8 mouse cellular contexts compared by ENCODE assay signal in the genomic region with DNA sequence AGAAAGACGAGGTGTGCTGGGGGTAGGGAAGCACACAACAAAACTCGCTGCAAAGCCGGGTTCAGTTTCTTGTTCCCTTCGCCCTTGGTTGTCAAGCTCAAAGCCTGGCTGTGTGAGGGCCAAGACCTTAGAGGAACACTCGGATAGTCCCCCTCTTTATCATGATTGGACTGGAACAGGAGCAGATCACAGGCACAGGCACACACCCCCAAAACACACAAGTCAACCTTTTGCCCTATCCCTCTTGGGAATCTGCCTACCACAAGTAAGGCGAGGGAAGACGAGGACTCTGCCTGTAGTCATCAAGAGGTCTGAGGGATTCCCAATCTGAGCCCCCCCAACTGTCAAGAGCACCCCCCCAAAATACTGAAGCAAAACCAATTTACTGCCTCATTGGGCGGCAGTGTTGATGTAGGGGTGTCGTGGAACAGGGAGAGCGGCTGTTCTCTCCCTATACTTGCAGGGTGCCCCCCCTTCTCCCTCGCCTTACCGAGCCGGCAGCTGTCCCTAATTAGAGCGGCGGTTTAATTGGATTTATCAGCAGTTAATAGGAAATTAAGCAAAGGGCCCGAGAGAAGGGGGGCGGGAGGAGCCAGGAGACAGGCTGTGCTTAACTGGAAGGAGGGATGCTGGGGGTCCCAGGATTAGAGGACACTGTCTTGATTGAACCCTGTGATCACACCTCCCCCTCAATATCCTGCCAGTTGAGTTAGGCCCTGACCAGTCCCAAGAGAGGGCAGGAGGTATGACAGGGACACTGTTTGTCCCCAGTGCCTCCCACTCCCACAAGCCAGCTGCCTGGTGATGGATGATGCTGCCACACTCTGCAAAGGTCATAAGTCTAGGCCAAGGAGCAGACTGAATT. TPM values are rescaled to one million over a fixed set of nuclear protein-coding genes. Genes with fewer than 3 reads are reported as not detected.
A peak's percentile ranks its signal among the peaks of the same experiment; 100 is the strongest.
DNase-seq lines count a peak whose midpoint lies in the region; ATAC-seq and TF ChIP-seq lines count a peak whose summit lies in the region.
"Had no signal": no experiment of that assay in that cellular context is flagged by ENCODE, and none has a peak within 500 bp of the region (broad histone marks: within the 10 kb centered on the region; RNA-seq: fewer than 3 reads in every experiment).

No protein-coding gene starts in this region.

- TF ChIP-seq CTCF in thymus, adult 2 months (IDR thresholded peaks at IDR 0.05; ENCODE audit: borderline replicate concordance, control insufficient read depth, extremely low read depth, insufficient read depth, low read length, poor library complexity), result no peak

- DNase-seq in thymus, postnatal 4 days, result peak; percentile 8
- no peak for DNase-seq in thymus, adult 2 months
- no peak for DNase-seq in adrenal gland, adult 8-10 months
- DNase-seq in urinary bladder, postnatal 14 days (ENCODE audit: low spot score), result no peak

- peak overlapping the region; percentile 68 for H3K4me2 ChIP-seq in embryonic facial prominence, embryonic 12.5 days (replicated peaks)
- peak overlapping the region; percentile 84 for H3K4me2 ChIP-seq in limb, embryonic 13.5 days (replicated peaks)
- peak overlapping the region; percentile 64 for H3K4me2 ChIP-seq in stomach, embryonic 16.5 days (ENCODE audit: low read depth, low read length)

- peaks cover 38% of the 10 kb centered on the region for H3K4me1 ChIP-seq in thymus, adult 2 months (replicated peaks; ENCODE audit: control insufficient read depth, insufficient read depth, low read length)
- peaks cover 60% of the 10 kb centered on the region for H3K4me1 ChIP-seq in embryonic facial prominence, embryonic 12.5 days
- H3K4me1 ChIP-seq in limb, embryonic 13.5 days, result peaks cover 67% of the 10 kb centered on the region
- H3K4me1 ChIP-seq in stomach, embryonic 16.5 days (ENCODE audit: control insufficient read depth, insufficient read depth, low read length), result peaks cover 46% of the 10 kb centered on the region

- H3K9ac ChIP-seq in embryonic facial prominence, embryonic 12.5 days, result no peak overlapping the region
- no peak overlapping the region for H3K9ac ChIP-seq in limb, embryonic 13.5 days
- no peak overlapping the region for H3K9ac ChIP-seq in stomach, embryonic 16.5 days (ENCODE audit: low read length)

- H3K9me3 ChIP-seq in embryonic facial prominence, embryonic 12.5 days, result no peaks in the 10 kb centered on the region
- H3K9me3 ChIP-seq in limb, embryonic 13.5 days, result no peaks in the 10 kb centered on the region
- no peaks in the 10 kb centered on the region for H3K9me3 ChIP-seq in stomach, embryonic 16.5 days (replicated peaks; ENCODE audit: control insufficient read depth, low read length)

- ATAC-seq in embryonic facial prominence, embryonic 12.5 days (ENCODE audit: insufficient number of reproducible peaks, insufficient read depth, low FRiP score, low TSS enrichment), result no peak
- ATAC-seq in limb, embryonic 13.5 days (ENCODE audit: low FRiP score, low read depth), result no peak
- ATAC-seq in stomach, embryonic 16.5 days (ENCODE audit: insufficient read depth, low FRiP score), result no peak

- no peaks in the 10 kb centered on the region for H3K36me3 ChIP-seq in thymus, adult 2 months (ENCODE audit: control insufficient read depth, insufficient read depth, low read length)
- no peaks in the 10 kb centered on the region for H3K36me3 ChIP-seq in embryonic facial prominence, embryonic 12.5 days
- peaks cover 9% of the 10 kb centered on the region for H3K36me3 ChIP-seq in limb, embryonic 13.5 days
- no peaks in the 10 kb centered on the region for H3K36me3 ChIP-seq in stomach, embryonic 16.5 days (ENCODE audit: control insufficient read depth, insufficient read depth, low read length)

- no peak for TF ChIP-seq POLR2A in thymus, adult 2 months (IDR thresholded peaks at IDR 0.05; ENCODE audit: control insufficient read depth, extremely low read depth, insufficient read depth, low read length, poor library complexity)

- H3K27ac ChIP-seq in thymus, adult 2 months (ENCODE audit: control insufficient read depth, insufficient read depth, low read length), result no peak overlapping the region
- no peak overlapping the region for H3K27ac ChIP-seq in embryonic facial prominence, embryonic 12.5 days
- no peak overlapping the region for H3K27ac ChIP-seq in limb, embryonic 13.5 days
- no peak overlapping the region for H3K27ac ChIP-seq in stomach, embryonic 16.5 days (ENCODE audit: low read length)

- no peak overlapping the region for H3K4me3 ChIP-seq in thymus, adult 2 months (ENCODE audit: control insufficient read depth, insufficient read depth, low read length)
- H3K4me3 ChIP-seq in embryonic facial prominence, embryonic 12.5 days, result peak overlapping the region; percentile 35
- H3K4me3 ChIP-seq in limb, embryonic 13.5 days, result peak overlapping the region; percentile 42; the same call in 1 of the 2 replicates
- H3K4me3 ChIP-seq in stomach, embryonic 16.5 days (replicated peaks; ENCODE audit: low read length), result peak overlapping the region; percentile 46; the same call in 1 of the 2 replicates

- WGBS in thymus, adult 2 months, result 59% methylated on average over 17 of the region's 17 CpGs
- 6% methylated on average over 17 of the region's 17 CpGs for WGBS in embryonic facial prominence, embryonic 12.5 days
- WGBS in limb, embryonic 13.5 days, result 7% methylated on average over 15 of the region's 17 CpGs
- 23% methylated on average over 17 of the region's 17 CpGs for WGBS in stomach, embryonic 16.5 days

- peaks cover 5% of the 10 kb centered on the region; the same call in 1 of the 2 replicates for H3K27me3 ChIP-seq in thymus, adult 2 months (ENCODE audit: control insufficient read depth, insufficient read depth, low read length)
- peaks cover 81% of the 10 kb centered on the region for H3K27me3 ChIP-seq in embryonic facial prominence, embryonic 12.5 days
- H3K27me3 ChIP-seq in limb, embryonic 13.5 days, result peaks cover 83% of the 10 kb centered on the region
- peaks cover 47% of the 10 kb centered on the region for H3K27me3 ChIP-seq in stomach, embryonic 16.5 days (ENCODE audit: control insufficient read depth, insufficient read depth, low read length)

RNA-seq across cellular contexts. Expression of a gene that starts 4.7 kb away (rescaled TPM):
- polyA plus RNA-seq in thymus, adult 2 months (2012; rRNA removed), result 6.2 and 13.5 TPM in 2 replicates
- polyA plus RNA-seq in embryonic facial prominence, embryonic 12.5 days (2016; fragmentation: Nextera tagmentation; extraction: Ambion mirVana), result 2.9 and 3.4 TPM in 2 replicates
- polyA plus RNA-seq in limb, embryonic 13.5 days (2015; fragmentation: Nextera tagmentation; extraction: Ambion mirVana), result 8.7 and 10.1 TPM in 2 replicates
- polyA plus RNA-seq in stomach, embryonic 16.5 days (2015; fragmentation: Nextera tagmentation; extraction: Ambion mirVana), result 192 and 231 TPM in 2 replicates
- 10 to 100 TPM; 42.4 to 64.4 (median 50.7) TPM for total RNA-seq in adrenal gland, adult 8-10 months (2022)
- total RNA-seq: common myeloid progenitor, adult 5-6 weeks had no signal

RNA-seq across cellular contexts. Expression of a gene that starts 8.6 kb away (rescaled TPM):
- polyA plus RNA-seq in thymus, adult 2 months (2012; rRNA removed), result 2.2 and 3.9 TPM in 2 replicates
- 5.9 and 7.9 TPM in 2 replicates for polyA plus RNA-seq in embryonic facial prominence, embryonic 12.5 days (2016; fragmentation: Nextera tagmentation; extraction: Ambion mirVana)
- polyA plus RNA-seq in limb, embryonic 13.5 days (2015; fragmentation: Nextera tagmentation; extraction: Ambion mirVana), result 20.8 and 20.9 TPM in 2 replicates
- polyA plus RNA-seq in stomach, embryonic 16.5 days (2015; fragmentation: Nextera tagmentation; extraction: Ambion mirVana), result 0.70 and 5.5 TPM in 2 replicates
- total RNA-seq in adrenal gland, adult 8-10 months (2022), result 1 to 10 TPM in 3 of 4 experiments, under 1 TPM in 1; 0.87 to 4.6 (median 3.7) TPM
- total RNA-seq: common myeloid progenitor, adult 5-6 weeks had no signal

RNA-seq across cellular contexts. Expression of a gene that starts 12.2 kb away (rescaled TPM):
- 171 and 198 TPM in 2 replicates for polyA plus RNA-seq in thymus, adult 2 months (2012; rRNA removed)
- 82.4 and 88.2 TPM in 2 replicates for polyA plus RNA-seq in embryonic facial prominence, embryonic 12.5 days (2016; fragmentation: Nextera tagmentation; extraction: Ambion mirVana)
- polyA plus RNA-seq in limb, embryonic 13.5 days (2015; fragmentation: Nextera tagmentation; extraction: Ambion mirVana), result 97.4 and 98.1 TPM in 2 replicates
- 152 and 163 TPM in 2 replicates for polyA plus RNA-seq in stomach, embryonic 16.5 days (2015; fragmentation: Nextera tagmentation; extraction: Ambion mirVana)
- total RNA-seq in adrenal gland, adult 8-10 months (2022), result 10 to 100 TPM; 45.3 to 56.0 (median 49.8) TPM

RNA-seq across cellular contexts. Expression of a gene that starts 24.3 kb away (rescaled TPM):
- polyA plus RNA-seq in thymus, adult 2 months (2012; rRNA removed), result 0.06 and 0.20 TPM in 2 replicates
- polyA plus RNA-seq in embryonic facial prominence, embryonic 12.5 days (2016; fragmentation: Nextera tagmentation; extraction: Ambion mirVana), result 6.5 and 8.0 TPM in 2 replicates
- polyA plus RNA-seq in limb, embryonic 13.5 days (2015; fragmentation: Nextera tagmentation; extraction: Ambion mirVana), result 10.7 and 12.5 TPM in 2 replicates
- polyA plus RNA-seq in stomach, embryonic 16.5 days (2015; fragmentation: Nextera tagmentation; extraction: Ambion mirVana), result 3.4 and 4.6 TPM in 2 replicates
- total RNA-seq in adrenal gland, adult 8-10 months (2022), result 10 to 100 TPM in 3 of 4 experiments, 1 to 10 TPM in 1; 8.3 to 16.8 (median 13.2) TPM
- total RNA-seq: common myeloid progenitor, adult 5-6 weeks had no signal

Comparison
In these comparisons a context has a peak if more than half of its experiments do, and no peak if none do; other contexts are left out.
1. RNA of a gene that starts 4.7 kb away (polyA plus RNA-seq): 192 to 231 TPM in stomach, embryonic 16.5 days; 6.2 to 13.5 TPM in thymus, adult 2 months, 8.7 to 10.1 TPM in limb, embryonic 13.5 days and 2.9 to 3.4 TPM in embryonic facial prominence, embryonic 12.5 days; every median in the first group is over 10 times any median in the second.
2. Peak in every context shown above with its lines, with median percentiles within 50 percentile points of each other: H3K4me2 ChIP-seq.